9 mouse cellular contexts compared by ENCODE assay signal in genomic region chr9:120455768-120456655, GRCm38 (mm10). TPM values are rescaled to one million over a fixed set of nuclear protein-coding genes. Genes with fewer than 3 reads are reported as not detected.
DNase-seq lines count a peak whose midpoint lies in the region; ATAC-seq and TF ChIP-seq lines count a peak whose summit lies in the region.
"Had no signal": no experiment of that assay in that cellular context is flagged by ENCODE, and none has a peak within 500 bp of the region (broad histone marks: within the 10 kb centered on the region; RNA-seq: fewer than 3 reads in every experiment).

No protein-coding gene starts in this region.

- H3K4me3 ChIP-seq in lung, embryonic 15.5 days: no peak overlapping the region
- H3K4me3 ChIP-seq in forebrain, embryonic 12.5 days (replicated peaks): no peak overlapping the region
- no peak overlapping the region for H3K4me3 ChIP-seq in intestine, embryonic 16.5 days (ENCODE audit: low read length)
- H3K4me3 ChIP-seq in stomach, embryonic 16.5 days (replicated peaks; ENCODE audit: low read length): no peak overlapping the region
- H3K4me3 ChIP-seq in lung, adult 2 months (replicated peaks; ENCODE audit: extremely low read depth, low read depth, low read length): no peak overlapping the region
- H3K4me3 ChIP-seq: megakaryocyte, embryonic 14.5 days had no signal

- H3K27ac ChIP-seq in lung, embryonic 15.5 days: peak overlapping the region; percentile 74
- peak overlapping the region; percentile 93 for H3K27ac ChIP-seq in forebrain, embryonic 12.5 days
- peak overlapping the region; percentile 69 for H3K27ac ChIP-seq in intestine, embryonic 16.5 days (ENCODE audit: low read length)
- peak overlapping the region; percentile 57 for H3K27ac ChIP-seq in stomach, embryonic 16.5 days (ENCODE audit: low read length)

- no peak for TF ChIP-seq CTCF in lung, adult 2 months (IDR thresholded peaks at IDR 0.05; ENCODE audit: insufficient read depth, low read length)

- DNase-seq in lung, postnatal 25 days (ENCODE audit: low spot score): no peak
- no peak for DNase-seq in spleen, postnatal 4 days (ENCODE audit: low spot score in 2 of 2)
- no peak for DNase-seq in lung, adult 2 months

- no peak overlapping the region for H3K4me2 ChIP-seq in lung, embryonic 15.5 days
- no peak overlapping the region for H3K4me2 ChIP-seq in forebrain, embryonic 12.5 days
- no peak overlapping the region for H3K4me2 ChIP-seq in intestine, embryonic 16.5 days (ENCODE audit: low read depth, low read length)
- H3K4me2 ChIP-seq in stomach, embryonic 16.5 days (ENCODE audit: low read depth, low read length): no peak overlapping the region

- no peaks in the 10 kb centered on the region for H3K36me3 ChIP-seq in lung, embryonic 15.5 days
- H3K36me3 ChIP-seq in forebrain, embryonic 12.5 days (replicated peaks): no peaks in the 10 kb centered on the region
- no peaks in the 10 kb centered on the region for H3K36me3 ChIP-seq in intestine, embryonic 16.5 days (ENCODE audit: control insufficient read depth, insufficient read depth, low read length)
- no peaks in the 10 kb centered on the region for H3K36me3 ChIP-seq in stomach, embryonic 16.5 days (ENCODE audit: control insufficient read depth, insufficient read depth, low read length)

- H3K27me3 ChIP-seq in lung, embryonic 15.5 days: no peaks in the 10 kb centered on the region
- peaks cover 3% of the 10 kb centered on the region; the same call in 1 of the 2 replicates for H3K27me3 ChIP-seq in forebrain, embryonic 12.5 days
- no peaks in the 10 kb centered on the region for H3K27me3 ChIP-seq in intestine, embryonic 16.5 days (replicated peaks; ENCODE audit: control insufficient read depth, insufficient read depth, low read length)
- H3K27me3 ChIP-seq in stomach, embryonic 16.5 days (ENCODE audit: control insufficient read depth, insufficient read depth, low read length): no peaks in the 10 kb centered on the region

- H3K9me3 ChIP-seq in lung, embryonic 15.5 days: no peaks in the 10 kb centered on the region
- H3K9me3 ChIP-seq in forebrain, embryonic 12.5 days: peaks cover 2% of the 10 kb centered on the region; the same call in 1 of the 2 replicates
- H3K9me3 ChIP-seq in intestine, embryonic 16.5 days (ENCODE audit: control insufficient read depth, low read length): no peaks in the 10 kb centered on the region
- H3K9me3 ChIP-seq in stomach, embryonic 16.5 days (replicated peaks; ENCODE audit: control insufficient read depth, low read length): no peaks in the 10 kb centered on the region

- H3K9ac ChIP-seq in lung, embryonic 15.5 days: no peak overlapping the region
- H3K9ac ChIP-seq in forebrain, embryonic 12.5 days: peak overlapping the region; percentile 21; the same call in 1 of the 2 replicates
- no peak overlapping the region for H3K9ac ChIP-seq in intestine, embryonic 16.5 days (ENCODE audit: low read depth, low read length)
- H3K9ac ChIP-seq in stomach, embryonic 16.5 days (ENCODE audit: low read length): no peak overlapping the region

- no peak for TF ChIP-seq POLR2A in lung, adult 2 months (IDR thresholded peaks at IDR 0.05; ENCODE audit: borderline replicate concordance, extremely low read depth, low read depth, low read length)

- peaks cover 13% of the 10 kb centered on the region for H3K4me1 ChIP-seq in lung, embryonic 15.5 days
- peaks cover 22% of the 10 kb centered on the region for H3K4me1 ChIP-seq in forebrain, embryonic 12.5 days
- peaks cover 6% of the 10 kb centered on the region; the same call in 1 of the 2 replicates for H3K4me1 ChIP-seq in intestine, embryonic 16.5 days (ENCODE audit: control insufficient read depth, insufficient read depth, low read length)
- 0 out of 2 replicates have a peak, but pooled peaks cover 12% of the 10 kb centered on the region for H3K4me1 ChIP-seq in stomach, embryonic 16.5 days (ENCODE audit: control insufficient read depth, insufficient read depth, low read length)
- no peaks in the 10 kb centered on the region for H3K4me1 ChIP-seq in lung, adult 2 months (ENCODE audit: control insufficient read depth, insufficient read depth, low read length)

- peak; percentile 66; the same call in 1 of the 2 replicates for ATAC-seq in lung, embryonic 15.5 days (ENCODE audit: borderline replicate concordance, extremely low read depth, low FRiP score, low TSS enrichment)
- ATAC-seq in forebrain, embryonic 12.5 days (ENCODE audit: low FRiP score): peak; percentile 91
- ATAC-seq in intestine, embryonic 16.5 days: peak; percentile 74
- ATAC-seq in stomach, embryonic 16.5 days (ENCODE audit: insufficient read depth, low FRiP score): peak; percentile 54; the same call in 1 of the 2 replicates
- no peak for ATAC-seq in megakaryocyte progenitor cell, adult 5-6 weeks (replicated peaks; ENCODE audit: poor library complexity)

- WGBS in lung, embryonic 15.5 days: 24% methylated on average over 9 of the region's 9 CpGs
- WGBS in forebrain, embryonic 12.5 days: 6% methylated on average over 9 of the region's 9 CpGs
- WGBS in intestine, embryonic 16.5 days: 35% methylated on average over 9 of the region's 9 CpGs
- 30% methylated on average over 9 of the region's 9 CpGs for WGBS in stomach, embryonic 16.5 days
- 37% methylated on average over 9 of the region's 9 CpGs for WGBS in lung, adult 2 months

RNA-seq across cellular contexts. Expression of gene Eif1b, which starts 36.0 kb away (rescaled TPM):
- 166 and 172 TPM in 2 replicates for polyA plus RNA-seq in lung, embryonic 15.5 days (2015; fragmentation: Nextera tagmentation; extraction: Ambion mirVana)
- 407 and 434 TPM in 2 replicates for polyA plus RNA-seq in forebrain, embryonic 12.5 days (2016; fragmentation: Nextera tagmentation; extraction: Ambion mirVana)
- polyA plus RNA-seq in intestine, embryonic 16.5 days (2015; fragmentation: Nextera tagmentation; extraction: Ambion mirVana): 129 and 141 TPM in 2 replicates
- 129 and 138 TPM in 2 replicates for polyA plus RNA-seq in stomach, embryonic 16.5 days (2015; fragmentation: Nextera tagmentation; extraction: Ambion mirVana)
- total RNA-seq in megakaryocyte progenitor cell, adult 5-6 weeks (2015): 61.7 and 79.5 TPM in 2 replicates
- total RNA-seq in megakaryocyte progenitor cell, adult 5-6 weeks (2017): 93.5 and 120 TPM in 2 replicates
- 31.4 and 45.8 TPM in 2 replicates for polyA plus RNA-seq in lung, adult 2 months (2012; rRNA removed)
